Mouse (Mus musculus) T-helper 17 cell (primary cell): Measurements from ENCODE around the gene Lrrc36.

Experiments
- in situ Hi-C, 2 experiments: fragments of 300-600 bp; cut with MboI, MseI; formaldehyde crosslinking; loops; 1 replicate in 1 of 2; 2 replicates in 1 of 2; pipeline ENCODE4 v1.15.1; 2025; ENCODE audit warnings: high pct_unique_total_duplicates in 2 of 2

Lrrc36 gene

GRCm38 (mm10) chr8:105481453-105481852, 68.1 kb downstream of the Lrrc36 start:
- in situ Hi-C loops = no loop called here

DNA sequence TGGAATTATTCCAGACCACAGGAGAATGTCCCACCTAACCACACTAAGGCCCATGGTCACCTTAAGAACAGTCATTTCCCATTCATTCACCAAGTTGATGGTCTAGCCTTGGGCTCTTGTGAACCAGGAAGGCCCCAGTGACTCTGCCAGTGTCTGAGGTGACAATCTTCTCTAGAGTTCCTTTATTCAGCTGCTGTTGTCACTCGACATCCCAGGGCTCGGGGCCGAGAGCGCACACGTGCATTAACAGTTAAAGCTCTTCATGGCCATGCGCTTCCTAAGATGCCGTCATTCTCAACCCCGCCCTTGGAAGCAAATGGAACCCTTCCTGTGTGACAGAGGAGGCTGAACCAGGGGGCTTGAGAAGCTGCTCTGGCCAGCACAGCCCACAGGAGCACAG, 68.8 kb downstream of the Lrrc36 start:
- in situ Hi-C loops = no loop called here

DNA sequence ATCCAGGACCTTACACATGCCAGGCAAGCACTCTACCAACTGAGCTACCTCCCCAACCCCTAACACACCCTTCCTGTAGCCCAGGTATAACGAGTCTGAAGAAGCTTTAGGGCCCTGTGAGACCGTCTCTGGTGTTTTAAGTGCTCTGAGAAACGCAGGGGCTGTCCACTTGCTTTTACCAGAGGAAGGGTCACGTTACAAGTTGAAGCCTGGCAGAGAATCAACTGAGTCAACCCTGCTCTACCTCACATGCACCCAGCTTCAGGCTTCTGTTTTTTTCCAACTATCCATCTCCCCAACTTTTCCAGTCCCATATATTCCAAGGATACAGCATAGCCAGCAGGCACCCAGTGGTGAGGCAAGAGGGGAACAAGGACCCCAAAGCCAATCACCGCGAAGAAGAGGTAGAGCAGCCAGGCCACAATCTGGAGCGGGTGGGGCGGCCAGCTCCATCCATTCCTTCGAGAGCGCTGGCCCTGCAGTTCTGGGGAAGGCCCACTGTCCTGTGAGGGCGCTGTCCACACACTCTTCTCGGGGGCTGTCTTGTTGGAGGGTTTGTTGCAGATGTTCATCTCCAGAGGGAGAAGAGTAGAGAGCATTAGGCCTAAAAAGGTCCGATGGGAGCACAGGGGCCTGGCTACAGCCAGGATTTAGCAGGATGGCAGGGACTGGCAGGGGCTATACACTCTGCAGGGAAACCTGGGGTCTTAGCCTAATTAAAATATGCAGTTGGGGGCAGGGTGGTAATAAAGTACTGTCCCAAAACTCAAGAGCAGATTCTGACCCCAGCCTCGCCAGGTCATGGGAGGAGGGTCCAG, 70.0 kb downstream of the Lrrc36 start:
- in situ Hi-C loops = no loop called here

DNA sequence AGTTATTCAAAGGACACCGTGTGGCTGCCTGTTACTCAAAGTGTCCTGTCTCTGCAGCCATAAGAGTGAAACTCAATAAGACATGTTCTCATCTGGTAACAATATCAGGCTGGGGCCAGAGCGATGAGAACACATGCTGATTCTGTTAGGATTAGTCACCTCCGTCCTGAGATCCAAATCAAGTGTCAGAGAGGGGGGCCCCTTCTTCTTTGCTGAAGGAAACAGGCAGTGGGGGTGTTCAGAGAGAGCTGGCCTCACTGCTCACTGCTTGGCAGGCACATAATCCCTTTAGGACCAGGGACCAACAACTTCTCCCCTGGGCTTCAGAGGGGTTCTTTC, 70.6 kb downstream of the Lrrc36 start:
- in situ Hi-C loops = no loop called here

DNA sequence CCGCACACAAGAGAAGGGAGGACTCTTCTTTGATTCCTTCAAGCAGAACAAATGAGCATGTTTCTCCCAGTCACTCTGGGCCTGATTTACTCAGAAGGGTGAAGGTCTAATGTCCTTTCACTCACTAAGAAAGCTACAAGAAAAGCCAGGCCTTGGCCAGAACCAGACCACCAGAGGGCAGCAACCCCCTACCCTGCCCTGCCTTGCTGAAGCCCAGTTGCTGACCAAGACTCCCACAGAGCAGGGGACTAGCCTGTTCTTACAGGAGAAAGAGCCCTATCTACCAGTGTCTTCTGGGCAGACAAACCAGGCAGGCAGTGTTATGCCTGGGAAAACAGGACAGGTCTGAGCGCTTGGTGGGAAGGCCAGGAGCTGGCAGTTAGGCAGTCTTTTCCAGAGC, 71.0 kb downstream of the Lrrc36 start:
- in situ Hi-C loops = no loop called here

DNA sequence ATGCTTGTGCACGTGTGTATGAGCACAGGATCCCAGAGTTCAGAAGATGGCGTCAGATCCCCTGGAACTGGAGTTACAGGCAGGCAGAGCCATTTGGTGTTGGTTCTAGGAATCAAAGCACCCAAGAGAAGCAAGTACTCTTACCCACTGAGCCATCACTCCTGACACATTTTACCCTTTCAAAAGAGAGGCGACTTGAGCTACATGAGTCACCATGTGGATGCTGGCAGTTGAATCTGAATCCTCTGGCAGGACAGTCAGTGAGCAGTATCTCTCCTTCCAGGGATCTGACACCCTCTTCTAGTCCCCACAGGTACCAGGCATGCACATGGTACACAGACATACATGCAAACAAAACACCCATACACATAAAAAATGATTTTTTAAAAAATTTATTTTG, 74.7 kb downstream of the Lrrc36 start:
- in situ Hi-C loops = no loop called here

- in situ Hi-C loops = no loop called here
These were observed 75.9 kb downstream of the Lrrc36 start for GRCm38 (mm10) chr8:105489281-105489680.

DNA sequence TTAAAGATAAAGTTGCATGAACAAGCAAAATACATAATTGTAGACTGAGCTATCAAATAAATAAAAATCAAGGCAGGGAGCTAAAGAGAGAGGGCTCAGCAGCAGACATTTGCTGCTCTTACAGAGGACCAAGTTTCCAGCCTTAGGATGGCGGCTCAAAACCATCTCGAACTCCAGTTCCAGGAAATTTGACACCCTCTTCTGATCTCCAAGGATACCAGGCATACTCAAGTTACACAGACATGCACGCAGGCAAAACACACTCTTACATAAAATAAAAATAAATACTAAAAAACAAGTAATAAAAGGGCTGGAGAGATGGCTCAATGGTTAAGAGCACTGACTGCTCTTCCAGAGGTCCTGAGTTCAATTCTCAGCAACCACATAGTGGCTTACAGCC, 80.1 kb downstream of the Lrrc36 start:
- in situ Hi-C loops = loop anchor here in 1 of 2 experiments (10.0 kb wide), 1 partner anchor 1321 kb away; no protein-coding TSS in a partner anchor

DNA sequence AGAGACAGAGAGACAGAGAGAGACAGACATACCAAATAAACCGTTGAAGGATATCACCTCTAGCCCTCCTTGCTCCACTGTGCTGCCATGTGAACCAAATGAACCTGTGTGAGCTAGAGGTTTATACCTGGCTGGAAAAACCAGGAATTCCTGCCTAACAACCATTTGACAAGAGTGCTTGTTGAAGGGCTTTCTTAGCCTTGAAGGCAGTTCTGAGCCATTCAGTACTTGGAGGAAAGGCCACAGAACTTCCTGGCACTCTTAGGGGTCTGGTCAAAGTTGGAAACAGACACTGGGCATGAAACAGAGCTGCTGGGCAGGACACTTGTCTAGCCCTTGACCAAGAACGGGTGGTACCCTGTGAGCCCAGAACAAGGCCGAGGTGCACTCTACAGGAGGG, 81.2 kb downstream of the Lrrc36 start:
- in situ Hi-C loops = loop anchor here in 1 of 2 experiments (10.0 kb wide), 1 partner anchor 1320 kb away; no protein-coding TSS in a partner anchor

GRCm38 (mm10) chr8:105495350-105496302, 82.3 kb downstream of the Lrrc36 start:
- in situ Hi-C loops = loop anchor here in 1 of 2 experiments (10.0 kb wide), 1 partner anchor 1319 kb away; no protein-coding TSS in a partner anchor

DNA sequence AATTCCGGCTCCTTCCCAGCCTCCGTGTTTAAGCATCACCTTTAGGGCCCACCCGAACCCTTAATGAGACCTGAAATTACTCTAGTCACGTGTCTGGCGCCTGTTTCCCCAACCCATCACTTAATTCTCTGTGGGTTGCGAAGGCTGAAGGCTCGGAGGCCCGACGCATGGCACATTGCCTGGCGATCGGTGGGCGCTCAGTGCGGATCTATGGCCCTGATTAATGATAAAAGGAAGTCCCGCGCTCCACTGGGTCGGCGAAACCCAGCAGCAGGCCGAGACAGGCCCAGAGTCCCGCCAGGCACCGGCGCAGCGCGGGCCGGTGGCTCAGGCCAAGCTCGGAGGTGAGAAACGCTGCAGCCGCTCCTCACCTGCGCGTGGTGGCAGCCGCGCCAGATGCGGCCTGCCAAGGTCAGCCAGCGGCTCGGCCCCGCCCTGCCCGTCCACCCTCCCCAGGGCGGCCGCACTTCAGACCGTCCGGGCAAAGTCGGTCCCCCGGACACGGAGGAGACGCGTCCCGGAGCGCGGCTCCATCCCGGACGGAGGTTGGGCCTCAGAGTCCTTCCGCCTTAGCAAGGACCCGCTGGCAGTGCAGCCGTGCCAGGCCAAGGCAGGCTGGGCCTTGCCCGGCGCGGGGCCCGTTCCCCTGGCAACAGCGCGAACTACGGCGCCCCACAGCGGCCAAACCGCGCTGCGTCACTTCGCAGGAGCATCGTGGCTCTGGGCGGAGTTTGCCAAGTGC, 83.2 kb downstream of the Lrrc36 start, which contains the start of gene Zdhhc1:
Zdhhc1 (minus strand) TSS at position 464 of the 742 bp plus-strand sequence.
- in situ Hi-C loops = loop anchor here in 1 of 2 experiments (10.0 kb wide), 1 partner anchor 1318 kb away; no protein-coding TSS in a partner anchor

- in situ Hi-C loops = loop anchor here in 1 of 2 experiments (10.0 kb wide), 1 partner anchor 1315 kb away; no protein-coding TSS in a partner anchor
These were observed 86.4 kb downstream of the Lrrc36 start for GRCm38 (mm10) chr8:105499787-105500186.

- in situ Hi-C loops = no loop called here
These were observed 91.2 kb downstream of the Lrrc36 start for GRCm38 (mm10) chr8:105504617-105505016.

- in situ Hi-C loops = no loop called here
These were observed 93.6 kb downstream of the Lrrc36 start for GRCm38 (mm10) chr8:105506977-105507376.

GRCm38 (mm10) chr8:105508758-105509157, 95.4 kb downstream of the Lrrc36 start:
- in situ Hi-C loops = no loop called here

DNA sequence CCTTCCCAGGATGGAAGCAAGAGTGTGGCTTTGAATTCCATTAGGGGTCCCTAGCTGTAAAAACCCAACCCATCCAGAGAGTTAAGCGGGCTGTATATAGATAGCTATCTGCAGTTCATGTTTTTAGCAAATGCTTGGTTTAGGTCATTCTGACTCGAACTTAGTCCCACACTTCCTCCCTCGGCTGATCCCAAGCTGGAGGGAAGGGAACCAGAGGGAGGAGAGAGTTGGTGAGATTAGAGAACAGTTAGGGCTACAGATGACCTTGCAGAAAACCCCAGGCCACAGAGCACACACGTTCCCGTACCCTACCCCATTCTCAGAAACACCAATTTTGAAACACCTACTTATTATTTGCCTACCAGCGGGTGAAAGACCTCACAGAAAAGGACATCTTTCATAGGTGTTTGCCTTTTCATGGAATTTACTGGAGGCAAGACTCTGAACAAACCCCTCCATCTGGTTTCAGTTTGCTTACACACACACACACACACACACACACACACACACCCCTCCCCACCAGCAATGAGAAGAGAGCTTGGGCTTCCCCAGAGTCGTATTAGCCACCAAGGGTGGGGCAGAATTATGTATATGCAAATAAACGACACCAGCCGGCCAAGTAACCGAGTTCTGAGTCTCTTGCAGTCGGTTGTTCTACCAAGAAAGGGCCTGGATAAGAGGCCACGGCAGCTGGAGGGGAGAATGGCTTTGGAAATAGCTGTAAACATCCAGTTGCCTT, 96.8 kb downstream of the Lrrc36 start:
- in situ Hi-C loops = no loop called here
